Mouse (Mus musculus) neural tube, embryonic 11.5 days (tissue): ENCODE data around the gene Chn2. TPM values are rescaled to one million over a fixed set of nuclear protein-coding genes. Genes with fewer than 3 reads are reported as not detected.

ENCODE experiments used
- ATAC-seq: fragments of 200-750 bp; cut with Nextera tagmentation; 2 replicates; pipeline ENCODE4 v1.8.0; 2017; ENCODE audit warnings: moderate number of reproducible peaks, mild to moderate bottlenecking, moderate TSS enrichment, moderate library complexity; ENCODE audit not compliant: insufficient read depth, low FRiP score, low TSS enrichment
- DNase-seq: peaks from one replicate; pipeline ENCODE4 v3.0.0-alpha.2; 2015; ENCODE audit warnings: low spot score
- H3K27ac ChIP-seq: fragments of 300-500 bp; sonication (generic); 2 replicates; pipeline ENCODE4 v1.5.1; 2014; ENCODE audit warnings: low read depth, mild to moderate bottlenecking, low read length
- H3K27me3 ChIP-seq: fragments of 300-500 bp; sonication (generic); 2 replicates; pipeline ENCODE4 v1.6.1; 2014; ENCODE audit warnings: mild to moderate bottlenecking, low read length, mixed read lengths; ENCODE audit not compliant: control insufficient read depth, insufficient read depth
- H3K36me3 ChIP-seq: fragments of 300-500 bp; sonication (generic); 2 replicates; pipeline ENCODE4 v1.6.1; 2014; ENCODE audit warnings: mild to moderate bottlenecking, low read length, moderate library complexity, mixed read lengths; ENCODE audit not compliant: control insufficient read depth, insufficient read depth
- H3K4me1 ChIP-seq: fragments of 300-500 bp; sonication (generic); 2 replicates; pipeline ENCODE4 v1.6.1; 2014; ENCODE audit warnings: low read length, mixed read lengths; ENCODE audit not compliant: control insufficient read depth, insufficient read depth
- H3K4me2 ChIP-seq: fragments of 300-500 bp; sonication (generic); 2 replicates; pipeline ENCODE4 v1.6.1; 2014; ENCODE audit warnings: low read depth, mild to moderate bottlenecking, moderate library complexity
- H3K4me3 ChIP-seq: fragments of 300-500 bp; sonication (generic); 2 replicates; pipeline ENCODE4 v1.5.1; 2014; ENCODE audit warnings: low read depth, low read length
- H3K9ac ChIP-seq: fragments of 300-500 bp; sonication (generic); 2 replicates; pipeline ENCODE4 v1.6.1; 2014; ENCODE audit warnings: mild to moderate bottlenecking, low read length
- H3K9me3 ChIP-seq: fragments of 300-500 bp; sonication (generic); 2 replicates; pipeline ENCODE4 v1.6.1; 2016; ENCODE audit warnings: low read length; ENCODE audit not compliant: control insufficient read depth
- WGBS: fragments of 180-500 bp; shearing (Covaris S2); extraction: QIAGEN DNeasy Blood & Tissue Kit; methylation state at CpG from one replicate; pipeline ENCODE4 v1.1.7; 2014; 5-methylcytosine and 5-hydroxymethylcytosine counted together
- polyA plus RNA-seq: library from polyadenylated mRNA; unstranded; fragments of >200 nt; fragmentation: Nextera tagmentation; extraction: Ambion mirVana; gene quantifications from 2 replicates; pipeline ENCODE4 v1.2.1, GENCODE M21; 2014

Gene Chn2
- polyA plus RNA-seq, 1 experiment from 2014 or later: 24.2 TPM

GRCm38 (mm10) chr6:54204931-54205330, 165.6 kb downstream of the Chn2 start:
- no peak overlapping the region for H3K4me2 ChIP-seq
- H3K27me3 ChIP-seq: no peaks in the 10 kb centered on the region
- WGBS: 54% methylated on average over 2 of the region's 2 CpGs
- no peaks in the 10 kb centered on the region for H3K4me1 ChIP-seq
- H3K36me3 ChIP-seq: no peaks in the 10 kb centered on the region
- H3K27ac ChIP-seq: no peak overlapping the region
- no peak overlapping the region for H3K4me3 ChIP-seq
- no peak overlapping the region for H3K9ac ChIP-seq
- DNase-seq (no peak), ATAC-seq (no peak)
- H3K9me3 ChIP-seq: no peaks in the 10 kb centered on the region

GRCm38 (mm10) chr6:54205471-54205870, 166.1 kb downstream of the Chn2 start:
- 80% methylated on average over 5 of the region's 5 CpGs for WGBS
- Histone ChIP-seq H3K27ac (no peak overlapping the region), H3K27me3 (no peaks in the 10 kb centered on the region), H3K36me3 (no peaks in the 10 kb centered on the region), H3K4me2 (no peak overlapping the region), H3K4me3 (no peak overlapping the region), H3K9me3 (no peaks in the 10 kb centered on the region), H3K9ac (no peak overlapping the region), H3K4me1 (no peaks in the 10 kb centered on the region)
- ATAC-seq: no peak
- no peak for DNase-seq

- H3K27me3 ChIP-seq: no peaks in the 10 kb centered on the region
- no peaks in the 10 kb centered on the region for H3K36me3 ChIP-seq
- no peak overlapping the region for H3K9ac ChIP-seq
- H3K4me2 ChIP-seq: no peak overlapping the region
- 58% methylated on average over 6 of the region's 6 CpGs for WGBS
- no peaks in the 10 kb centered on the region for H3K9me3 ChIP-seq
- no peak overlapping the region for H3K27ac ChIP-seq
- DNase-seq (no peak), ATAC-seq (no peak)
- no peak overlapping the region for H3K4me3 ChIP-seq
- no peaks in the 10 kb centered on the region for H3K4me1 ChIP-seq
Measured at GRCm38 (mm10) chr6:54206221-54206738, 166.9 kb downstream of the Chn2 start.

DNA sequence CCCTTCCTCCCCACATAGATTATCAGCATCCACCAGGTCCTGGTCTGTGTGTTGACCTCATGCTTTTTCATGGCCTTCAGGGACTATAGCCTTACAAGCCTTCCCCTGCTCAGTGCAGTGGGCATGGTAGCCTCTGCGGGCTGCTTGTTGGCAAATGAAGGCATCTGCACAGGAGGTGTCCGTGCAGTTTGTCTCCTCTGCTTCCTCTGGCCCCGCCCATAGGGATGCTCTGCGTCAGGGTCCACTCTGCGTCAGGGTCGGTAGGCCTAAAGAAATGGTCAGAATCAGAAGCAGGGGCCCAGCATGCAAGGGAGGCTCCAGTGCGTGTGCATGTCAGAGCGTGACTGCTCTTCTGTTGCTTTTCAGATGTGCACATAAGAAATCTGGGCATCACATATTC, 169.4 kb downstream of the Chn2 start:
- H3K27me3 ChIP-seq: no peaks in the 10 kb centered on the region
- H3K36me3 ChIP-seq: no peaks in the 10 kb centered on the region
- 84% methylated on average over 8 of the region's 8 CpGs for WGBS
- no peak for DNase-seq
- no peak overlapping the region for H3K9ac ChIP-seq
- no peaks in the 10 kb centered on the region for H3K4me1 ChIP-seq
- no peak for ATAC-seq
- H3K4me3 ChIP-seq: no peak overlapping the region
- H3K9me3 ChIP-seq: no peaks in the 10 kb centered on the region
- no peak overlapping the region for H3K4me2 ChIP-seq
- no peak overlapping the region for H3K27ac ChIP-seq

DNA sequence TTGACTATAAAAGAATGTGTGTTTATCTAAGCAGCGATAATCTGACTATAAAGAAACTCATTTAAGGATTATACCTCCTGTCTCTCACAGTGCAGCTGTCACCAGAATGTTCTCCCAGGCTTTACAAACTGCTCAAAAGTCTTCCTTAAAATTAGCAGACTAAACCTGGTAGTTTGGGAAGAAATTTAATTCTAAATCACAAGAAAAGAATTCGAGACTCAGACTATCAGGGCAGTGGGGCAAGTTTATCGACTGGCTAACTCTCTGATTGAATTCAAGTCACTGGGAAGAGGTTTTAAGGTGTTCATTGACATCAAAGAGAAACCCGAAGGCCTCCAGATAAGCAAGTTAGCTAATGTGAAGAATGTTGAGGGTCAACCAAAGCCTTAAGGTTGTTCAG, 171.6 kb downstream of the Chn2 start:
- DNase-seq (no peak), ATAC-seq (no peak)
- H3K9me3 ChIP-seq: no peaks in the 10 kb centered on the region
- H3K27ac ChIP-seq: no peak overlapping the region
- no peaks in the 10 kb centered on the region for H3K4me1 ChIP-seq
- 93% methylated on average over 4 of the region's 4 CpGs for WGBS
- H3K27me3 ChIP-seq: no peaks in the 10 kb centered on the region
- H3K4me3 ChIP-seq: no peak overlapping the region
- H3K4me2 ChIP-seq: no peak overlapping the region
- no peak overlapping the region for H3K9ac ChIP-seq
- no peaks in the 10 kb centered on the region for H3K36me3 ChIP-seq

- no peak overlapping the region for H3K4me3 ChIP-seq
- H3K4me1 ChIP-seq: no peaks in the 10 kb centered on the region
- DNase-seq: no peak
- no peak for ATAC-seq
- no peak overlapping the region for H3K9ac ChIP-seq
- H3K27ac ChIP-seq: no peak overlapping the region
- no peak overlapping the region for H3K4me2 ChIP-seq
- no peaks in the 10 kb centered on the region for H3K9me3 ChIP-seq
- WGBS: 80% methylated on average over 7 of the region's 7 CpGs
- H3K27me3 ChIP-seq: no peaks in the 10 kb centered on the region
- no peaks in the 10 kb centered on the region for H3K36me3 ChIP-seq
Measured at GRCm38 (mm10) chr6:54211939-54212338, 172.6 kb downstream of the Chn2 start.

DNA sequence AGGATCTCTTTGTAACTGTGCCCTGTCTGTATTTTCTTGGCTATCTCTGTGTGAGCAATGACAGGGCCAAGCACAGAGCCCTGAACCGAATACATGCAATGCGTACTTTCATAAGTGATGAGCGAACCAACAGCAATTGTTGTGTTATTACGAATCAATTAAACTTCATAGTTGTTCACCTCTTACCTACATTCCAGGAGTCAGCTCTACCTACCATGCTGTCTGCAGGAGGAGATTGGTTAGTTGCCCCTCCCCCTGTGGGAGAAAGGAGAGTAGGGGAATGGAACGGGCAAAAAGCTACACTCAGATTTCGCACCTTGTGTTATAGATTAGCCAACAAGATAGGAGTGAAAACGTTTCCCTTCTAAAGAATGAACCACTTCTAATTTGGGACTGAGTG, 174.4 kb downstream of the Chn2 start:
- no peak for ATAC-seq
- Histone ChIP-seq H3K9me3 (no peaks in the 10 kb centered on the region), H3K9ac (no peak overlapping the region), H3K4me3 (no peak overlapping the region), H3K4me1 (no peaks in the 10 kb centered on the region), H3K36me3 (no peaks in the 10 kb centered on the region), H3K27ac (no peak overlapping the region), H3K27me3 (no peaks in the 10 kb centered on the region), H3K4me2 (no peak overlapping the region)
- WGBS: 90% methylated on average over 7 of the region's 7 CpGs
- DNase-seq: no peak

DNA sequence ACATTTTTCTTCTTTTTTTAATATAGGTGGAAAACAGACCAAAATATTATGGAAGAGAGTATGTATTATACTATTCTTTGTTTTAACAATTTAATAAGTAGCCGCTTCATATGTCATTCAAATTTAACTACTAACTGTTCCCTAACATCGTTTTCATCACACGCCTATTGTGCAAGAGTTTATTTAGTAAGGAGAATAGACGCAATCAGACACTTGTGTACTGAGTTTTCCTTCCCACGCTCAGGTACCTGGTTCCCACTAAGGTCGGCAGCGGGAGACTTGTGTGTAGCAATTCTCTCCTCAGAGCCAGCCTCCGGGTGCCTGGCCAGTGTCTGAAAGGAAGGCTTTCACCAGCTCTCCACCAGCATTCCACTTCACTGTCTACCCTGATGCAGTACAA, 176.3 kb downstream of the Chn2 start:
- no peaks in the 10 kb centered on the region for H3K4me1 ChIP-seq
- H3K27ac ChIP-seq: no peak overlapping the region
- H3K9ac ChIP-seq: no peak overlapping the region
- H3K36me3 ChIP-seq: no peaks in the 10 kb centered on the region
- no peak overlapping the region for H3K4me2 ChIP-seq
- DNase-seq: no peak
- H3K9me3 ChIP-seq: no peaks in the 10 kb centered on the region
- no peak for ATAC-seq
- no peaks in the 10 kb centered on the region for H3K27me3 ChIP-seq
- no peak overlapping the region for H3K4me3 ChIP-seq
- 95% methylated on average over 8 of the region's 8 CpGs for WGBS

- WGBS: 76% methylated on average over 5 of the region's 5 CpGs
- H3K27ac ChIP-seq: no peak overlapping the region
- H3K9me3 ChIP-seq: no peaks in the 10 kb centered on the region
- no peak overlapping the region for H3K4me3 ChIP-seq
- H3K4me1 ChIP-seq: no peaks in the 10 kb centered on the region
- H3K9ac ChIP-seq: no peak overlapping the region
- H3K4me2 ChIP-seq: no peak overlapping the region
- H3K27me3 ChIP-seq: no peaks in the 10 kb centered on the region
- no peak for DNase-seq
- no peaks in the 10 kb centered on the region for H3K36me3 ChIP-seq
- ATAC-seq: no peak
Measured at GRCm38 (mm10) chr6:54216512-54216911, 177.2 kb downstream of the Chn2 start.
